Mouse (Mus musculus): ENCODE results near the gene Fen1. TPM values are rescaled to one million over a fixed set of nuclear protein-coding genes. Genes with fewer than 3 reads are reported as not detected.

Gene Fen1
- polyA plus RNA-seq (2015; fragmentation: Nextera tagmentation; extraction: Ambion mirVana) = 162 and 196 TPM in 2 replicates

GRCm38 (mm10) chr19:10203848-10204615, at the start of gene Fen1, which contains the start of gene Tmem258:
Gene Fen1 (minus strand): TSS chr19:10204169.
Gene Tmem258 (plus strand): TSS chr19:10204014.

DNA sequence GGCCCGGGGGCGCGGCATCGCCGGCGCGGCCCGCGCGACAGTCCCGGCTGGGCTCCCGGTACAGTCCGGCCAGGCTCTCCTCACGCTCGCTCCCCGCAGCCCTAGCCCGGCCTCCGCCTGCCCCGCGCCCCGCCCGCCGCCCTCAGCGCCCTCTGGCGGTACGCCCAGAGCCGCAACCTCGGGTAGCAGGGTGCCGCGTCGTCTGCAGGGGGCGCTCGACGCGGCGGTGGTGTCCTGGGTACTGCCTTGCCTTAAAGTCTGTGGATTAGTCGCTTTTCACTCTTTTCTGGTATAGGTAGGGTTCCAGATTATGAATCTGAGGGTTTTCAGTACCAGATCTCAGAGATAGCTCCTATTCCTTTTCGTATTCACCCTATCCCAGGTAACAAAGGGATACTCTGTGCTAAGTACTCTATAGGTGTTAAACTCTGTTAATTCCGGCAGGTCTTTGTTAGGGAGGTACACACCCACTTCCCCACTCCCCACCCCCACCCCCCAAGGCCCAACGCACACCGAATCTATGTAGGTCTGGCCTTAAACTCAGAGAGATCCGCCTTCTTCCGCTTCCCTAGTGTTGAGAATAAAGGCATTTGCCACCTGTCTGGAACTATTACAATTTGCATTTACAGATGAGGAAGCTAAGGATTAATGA, 36.8 kb upstream of the Fen1 start, which contains the start of gene Myrf:
Gene Myrf (minus strand): TSS at position 95 of the 652 bp plus-strand sequence.

DNA sequence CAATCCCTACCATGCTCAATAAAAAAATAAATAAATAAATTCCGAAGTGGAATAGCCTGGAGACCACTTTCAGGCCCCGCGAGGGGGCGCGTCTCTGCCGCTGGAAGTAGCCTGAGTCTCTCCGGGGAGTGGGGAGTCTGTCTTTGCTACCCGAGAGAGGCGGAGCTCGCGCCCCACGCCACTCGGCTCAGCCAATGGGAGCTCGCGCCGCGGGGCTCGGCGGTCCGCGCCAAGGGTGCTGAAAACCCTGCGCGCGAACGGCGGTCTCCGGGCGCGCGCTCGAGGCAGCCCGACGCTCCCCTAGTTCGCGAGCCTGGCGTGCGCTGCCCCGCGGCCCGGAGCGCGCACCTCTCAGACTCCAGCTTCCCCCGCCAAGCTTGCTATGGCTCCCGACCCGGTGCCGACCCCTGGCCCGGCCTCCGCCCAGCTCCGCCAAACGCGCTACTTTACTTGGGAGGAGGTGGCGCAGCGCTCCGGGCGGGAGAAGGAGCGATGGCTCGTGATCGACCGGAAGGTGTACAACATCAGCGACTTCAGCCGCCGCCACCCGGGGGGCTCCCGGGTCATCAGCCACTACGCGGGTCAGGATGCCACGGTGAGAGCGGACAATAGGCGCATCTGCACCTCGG, 21.2 kb downstream of the Fen1 start, which contains the start of gene Fads1:
Gene Fads1 (plus strand): TSS at position 219 of the 629 bp plus-strand sequence.

Other genes starting within 250 kb of the Fen1 start
- 3,834 and 4,530 TPM in 2 replicates for gene Fth1, start 223.6 kb downstream of the Fen1 start, polyA plus RNA-seq (2015; fragmentation: Nextera tagmentation; extraction: Ambion mirVana)
- gene Best1, start 202.5 kb downstream of the Fen1 start, polyA plus RNA-seq (2015; fragmentation: Nextera tagmentation; extraction: Ambion mirVana) = 0.52 and 0.66 TPM in 2 replicates
- gene Rab3il1, start 202.5 kb downstream of the Fen1 start, polyA plus RNA-seq (2015; fragmentation: Nextera tagmentation; extraction: Ambion mirVana) = 166 TPM in 2 replicates
- gene Fads3, start 162.6 kb downstream of the Fen1 start, polyA plus RNA-seq (2015; fragmentation: Nextera tagmentation; extraction: Ambion mirVana) = 8.3 and 8.4 TPM in 2 replicates
- gene Fads2, start 102.4 kb downstream of the Fen1 start, polyA plus RNA-seq (2015; fragmentation: Nextera tagmentation; extraction: Ambion mirVana) = 22.1 and 23.8 TPM in 2 replicates
- gene Fads1, start 21.3 kb downstream of the Fen1 start, polyA plus RNA-seq (2015; fragmentation: Nextera tagmentation; extraction: Ambion mirVana) = 28.9 and 31.8 TPM in 2 replicates
- 314 and 316 TPM in 2 replicates for gene Tmem258, start 155 bp downstream of the Fen1 start, polyA plus RNA-seq (2015; fragmentation: Nextera tagmentation; extraction: Ambion mirVana)
- gene Myrf, start 36.6 kb upstream of the Fen1 start, polyA plus RNA-seq (2015; fragmentation: Nextera tagmentation; extraction: Ambion mirVana) = 1.7 and 2.4 TPM in 2 replicates
- gene Dagla, start 100.7 kb upstream of the Fen1 start, polyA plus RNA-seq (2015; fragmentation: Nextera tagmentation; extraction: Ambion mirVana) = 0.66 and 1.0 TPM in 2 replicates
- 0.16 and 0.28 TPM in 2 replicates for gene Syt7, start 184.9 kb upstream of the Fen1 start, polyA plus RNA-seq (2015; fragmentation: Nextera tagmentation; extraction: Ambion mirVana)